Mouse (Mus musculus): ENCODE results near the gene Fahd2a. TPM values are rescaled to one million over a fixed set of nuclear protein-coding genes. Genes with fewer than 3 reads are reported as not detected.

Fahd2a gene
- 14.6 TPM for polyA plus RNA-seq (2015; fragmentation: Illumina TruSeq; extraction: RNeasy Lipid Tissue Mini Kit (QIAGEN cat#74804); ENCODE audit: insufficient read depth, low replicate concordance)

GRCm38 (mm10) chr2:127444055-127444789 lies at the start of gene Fahd2a:
Gene Fahd2a, minus strand, starts transcription at chr2:127444565.

GRCm38 (mm10) chr2:127424977-127425376 lies 19.4 kb downstream of the Fahd2a start, which contains the start of gene Gpat2:
Gene Gpat2, plus strand, starts transcription at chr2:127425199.

Other genes with a start within 250 kb of the Fahd2a start
- 1.9 TPM for gene 1810024B03Rik, start 236.3 kb downstream of the Fahd2a start, polyA plus RNA-seq (2015; fragmentation: Illumina TruSeq; extraction: RNeasy Lipid Tissue Mini Kit (QIAGEN cat#74804); ENCODE audit: insufficient read depth, low replicate concordance)
- gene Snrnp200, start 236.2 kb downstream of the Fahd2a start, polyA plus RNA-seq (2015; fragmentation: Illumina TruSeq; extraction: RNeasy Lipid Tissue Mini Kit (QIAGEN cat#74804); ENCODE audit: insufficient read depth, low replicate concordance): 80.2 TPM
- gene Ciao1, start 196.7 kb downstream of the Fahd2a start, polyA plus RNA-seq (2015; fragmentation: Illumina TruSeq; extraction: RNeasy Lipid Tissue Mini Kit (QIAGEN cat#74804); ENCODE audit: insufficient read depth, low replicate concordance): 31.3 TPM
- 71.3 TPM for gene Tmem127, start 196.7 kb downstream of the Fahd2a start, polyA plus RNA-seq (2015; fragmentation: Illumina TruSeq; extraction: RNeasy Lipid Tissue Mini Kit (QIAGEN cat#74804); ENCODE audit: insufficient read depth, low replicate concordance)
- gene Stard7, start 174.3 kb downstream of the Fahd2a start, polyA plus RNA-seq (2015; fragmentation: Illumina TruSeq; extraction: RNeasy Lipid Tissue Mini Kit (QIAGEN cat#74804); ENCODE audit: insufficient read depth, low replicate concordance): 131 TPM
- gene Dusp2, start 108.4 kb downstream of the Fahd2a start, polyA plus RNA-seq (2015; fragmentation: Illumina TruSeq; extraction: RNeasy Lipid Tissue Mini Kit (QIAGEN cat#74804); ENCODE audit: insufficient read depth, low replicate concordance): 67.0 TPM
- 0.17 TPM for gene Astl, start 105.9 kb downstream of the Fahd2a start, polyA plus RNA-seq (2015; fragmentation: Illumina TruSeq; extraction: RNeasy Lipid Tissue Mini Kit (QIAGEN cat#74804); ENCODE audit: insufficient read depth, low replicate concordance)
- gene Adra2b, start 81.4 kb downstream of the Fahd2a start, polyA plus RNA-seq (2015; fragmentation: Illumina TruSeq; extraction: RNeasy Lipid Tissue Mini Kit (QIAGEN cat#74804); ENCODE audit: insufficient read depth, low replicate concordance): 0.51 TPM
- gene Gpat2, start 19.4 kb downstream of the Fahd2a start, polyA plus RNA-seq (2015; fragmentation: Illumina TruSeq; extraction: RNeasy Lipid Tissue Mini Kit (QIAGEN cat#74804); ENCODE audit: insufficient read depth, low replicate concordance): 0.11 TPM
- 2.9 TPM for gene Kcnip3, start 77.5 kb upstream of the Fahd2a start, polyA plus RNA-seq (2015; fragmentation: Illumina TruSeq; extraction: RNeasy Lipid Tissue Mini Kit (QIAGEN cat#74804); ENCODE audit: insufficient read depth, low replicate concordance)
- gene Prom2, start 96.9 kb upstream of the Fahd2a start, polyA plus RNA-seq (2015; fragmentation: Illumina TruSeq; extraction: RNeasy Lipid Tissue Mini Kit (QIAGEN cat#74804); ENCODE audit: insufficient read depth, low replicate concordance): not detected
- 5.0 TPM for gene Zfp661, start 142.5 kb upstream of the Fahd2a start, polyA plus RNA-seq (2015; fragmentation: Illumina TruSeq; extraction: RNeasy Lipid Tissue Mini Kit (QIAGEN cat#74804); ENCODE audit: insufficient read depth, low replicate concordance)
- gene Mrps5, start 142.7 kb upstream of the Fahd2a start, polyA plus RNA-seq (2015; fragmentation: Illumina TruSeq; extraction: RNeasy Lipid Tissue Mini Kit (QIAGEN cat#74804); ENCODE audit: insufficient read depth, low replicate concordance): 50.2 TPM
- 5.2 TPM for gene Mal, start 212.1 kb upstream of the Fahd2a start, polyA plus RNA-seq (2015; fragmentation: Illumina TruSeq; extraction: RNeasy Lipid Tissue Mini Kit (QIAGEN cat#74804); ENCODE audit: insufficient read depth, low replicate concordance)